Mouse (Mus musculus): ENCODE data around the gene Ptprd.

GRCm38 (mm10) chr4:76325646-76326045 is 1886.1 kb downstream of the Ptprd start:
- TF ChIP-seq ZNF384 (IDR thresholded peaks at IDR 0.05; ENCODE audit: low read depth, low read length) = no peak
- TF ChIP-seq BHLHE40 (IDR thresholded peaks at IDR 0.05; ENCODE audit: borderline replicate concordance, low read depth, low read length) = no peak
- no peak for TF ChIP-seq CTCF (IDR thresholded peaks at IDR 0.05 in 2 of 3, conservative IDR thresholded peaks at IDR 0.05 in 1 of 3; ENCODE audit: control insufficient read depth in 1 of 3, insufficient read depth in 1 of 3, low read depth in 2 of 3, low read length in 3 of 3, poor library complexity in 1 of 3, severe bottlenecking in 1 of 3)
- no peak for TF ChIP-seq POLR2A (IDR thresholded peaks at IDR 0.05; ENCODE audit: control insufficient read depth in 1 of 2, insufficient read depth in 1 of 2, low read depth in 1 of 2, low read length in 2 of 2, poor library complexity in 1 of 2)

Data from MEL (cell line).